Mouse (Mus musculus) limb, embryonic 12.5 days (tissue): ENCODE results near the gene Fam83g. TPM values are rescaled to one million over a fixed set of nuclear protein-coding genes. Genes with fewer than 3 reads are reported as not detected.

ENCODE experiments used
- ATAC-seq: fragments of 200-750 bp; cut with Nextera tagmentation; 2 replicates; pipeline ENCODE4 v1.8.0; 2017; ENCODE audit warnings: low read depth, moderate TSS enrichment; ENCODE audit not compliant: insufficient number of reproducible peaks, insufficient read depth, low FRiP score, low TSS enrichment
- H3K27ac ChIP-seq: fragments of 300-500 bp; sonication (generic); 2 replicates; pipeline ENCODE4 v1.5.1; 2016; ENCODE audit warnings: mild to moderate bottlenecking, moderate library complexity
- H3K27me3 ChIP-seq: fragments of 300-500 bp; sonication (generic); 2 replicates; pipeline ENCODE4 v1.6.1; 2016; ENCODE audit warnings: mild to moderate bottlenecking, moderate library complexity
- H3K36me3 ChIP-seq: fragments of 300-500 bp; sonication (generic); 2 replicates; pipeline ENCODE4 v1.6.1; 2016; ENCODE audit warnings: mild to moderate bottlenecking, moderate library complexity
- H3K4me1 ChIP-seq: fragments of 300-500 bp; sonication (generic); replicated peaks from 2 replicates; pipeline ENCODE4 v1.6.1; 2016
- H3K4me2 ChIP-seq: fragments of 300-500 bp; sonication (generic); 2 replicates; pipeline ENCODE4 v1.6.1; 2016; ENCODE audit warnings: mild to moderate bottlenecking, moderate library complexity
- H3K4me3 ChIP-seq: fragments of 300-500 bp; sonication (generic); replicated peaks from 2 replicates; pipeline ENCODE4 v1.5.1; 2016; ENCODE audit warnings: mild to moderate bottlenecking
- H3K9ac ChIP-seq: fragments of 300-500 bp; sonication (generic); replicated peaks from 2 replicates; pipeline ENCODE4 v1.6.1; 2016; ENCODE audit warnings: mild to moderate bottlenecking, moderate library complexity
- H3K9me3 ChIP-seq: fragments of 300-500 bp; sonication (generic); 2 replicates; pipeline ENCODE4 v1.6.1; 2016; ENCODE audit warnings: mild to moderate bottlenecking, moderate library complexity
- WGBS: fragments of 180-500 bp; shearing (Covaris S2); methylation state at CpG from one replicate; pipeline ENCODE4 v1.1.7; 2016; 5-methylcytosine and 5-hydroxymethylcytosine counted together
- polyA plus RNA-seq: library from polyadenylated mRNA; unstranded; fragments of >200 nt; fragmentation: Nextera tagmentation; extraction: Ambion mirVana; gene quantifications from 2 replicates; pipeline ENCODE4 v1.2.1, GENCODE M21; 2016

The Fam83g gene
- polyA plus RNA-seq, 1 experiment from 2014 or later = 2.6 TPM

DNA sequence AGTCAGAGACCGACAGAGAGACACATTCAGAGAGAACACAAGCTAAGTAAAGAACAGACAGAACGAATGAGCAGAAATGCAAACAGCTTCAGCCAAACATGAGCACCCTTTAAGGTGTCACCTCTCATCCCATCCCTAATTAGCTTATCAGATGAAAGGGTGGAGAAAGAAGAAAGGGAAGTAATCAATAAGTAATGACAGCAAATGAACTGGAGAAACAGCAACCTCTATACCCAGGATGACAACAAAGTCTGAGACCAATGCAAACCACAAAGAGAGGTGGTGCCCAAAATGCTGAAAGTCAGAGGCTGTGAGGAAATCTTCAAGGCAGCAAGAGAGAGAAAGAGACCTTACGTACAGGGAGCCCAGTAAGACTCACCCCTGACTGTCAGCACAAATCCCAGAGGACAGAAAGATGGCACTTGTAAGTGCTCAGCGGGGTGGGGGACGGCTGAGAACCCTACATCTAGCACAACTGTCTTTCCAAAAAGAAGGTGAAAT, 38.5 kb upstream of the Fam83g start:
- Histone ChIP-seq H3K9me3 (no peaks in the 10 kb centered on the region), H3K4me1 (no peaks in the 10 kb centered on the region), H3K4me2 (no peak overlapping the region), H3K27me3 (no peaks in the 10 kb centered on the region), H3K9ac (no peak overlapping the region), H3K27ac (no peak overlapping the region), H3K4me3 (no peak overlapping the region), H3K36me3 (no peaks in the 10 kb centered on the region)
- 61% methylated on average over 5 of the region's 5 CpGs for WGBS
- ATAC-seq = no peak

DNA sequence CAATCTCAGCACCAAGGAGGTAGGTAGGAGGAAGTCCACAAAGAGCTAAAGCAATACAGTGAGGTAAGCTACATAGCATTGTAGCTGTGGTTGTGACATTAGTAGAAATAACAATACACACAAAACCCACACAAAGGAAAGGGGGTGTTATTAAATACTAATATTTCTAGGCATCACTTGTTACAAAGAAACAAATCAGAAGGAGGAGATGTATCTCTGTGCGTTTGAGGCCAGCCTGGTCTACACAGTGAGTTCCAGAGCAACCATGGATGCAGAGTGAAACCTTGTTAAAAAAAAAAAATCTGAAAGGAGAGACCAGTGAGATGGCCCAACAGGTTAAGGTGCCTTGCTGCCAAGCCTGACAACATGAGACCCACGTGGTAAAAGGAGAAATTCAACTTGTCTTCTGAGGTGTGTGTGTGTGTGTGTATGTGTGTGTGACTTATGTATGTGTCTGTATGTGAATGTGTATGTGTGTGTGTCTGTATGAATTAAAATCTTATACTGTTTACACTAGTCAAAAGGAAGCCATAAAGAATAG, 37.3 kb upstream of the Fam83g start:
- H3K9me3 ChIP-seq = no peaks in the 10 kb centered on the region
- no peak overlapping the region for H3K4me2 ChIP-seq
- 63% methylated on average over 2 of the region's 2 CpGs for WGBS
- no peak overlapping the region for H3K9ac ChIP-seq
- H3K4me1 ChIP-seq = no peaks in the 10 kb centered on the region
- H3K4me3 ChIP-seq = no peak overlapping the region
- ATAC-seq = no peak
- H3K27me3 ChIP-seq = no peaks in the 10 kb centered on the region
- no peaks in the 10 kb centered on the region for H3K36me3 ChIP-seq
- no peak overlapping the region for H3K27ac ChIP-seq

DNA sequence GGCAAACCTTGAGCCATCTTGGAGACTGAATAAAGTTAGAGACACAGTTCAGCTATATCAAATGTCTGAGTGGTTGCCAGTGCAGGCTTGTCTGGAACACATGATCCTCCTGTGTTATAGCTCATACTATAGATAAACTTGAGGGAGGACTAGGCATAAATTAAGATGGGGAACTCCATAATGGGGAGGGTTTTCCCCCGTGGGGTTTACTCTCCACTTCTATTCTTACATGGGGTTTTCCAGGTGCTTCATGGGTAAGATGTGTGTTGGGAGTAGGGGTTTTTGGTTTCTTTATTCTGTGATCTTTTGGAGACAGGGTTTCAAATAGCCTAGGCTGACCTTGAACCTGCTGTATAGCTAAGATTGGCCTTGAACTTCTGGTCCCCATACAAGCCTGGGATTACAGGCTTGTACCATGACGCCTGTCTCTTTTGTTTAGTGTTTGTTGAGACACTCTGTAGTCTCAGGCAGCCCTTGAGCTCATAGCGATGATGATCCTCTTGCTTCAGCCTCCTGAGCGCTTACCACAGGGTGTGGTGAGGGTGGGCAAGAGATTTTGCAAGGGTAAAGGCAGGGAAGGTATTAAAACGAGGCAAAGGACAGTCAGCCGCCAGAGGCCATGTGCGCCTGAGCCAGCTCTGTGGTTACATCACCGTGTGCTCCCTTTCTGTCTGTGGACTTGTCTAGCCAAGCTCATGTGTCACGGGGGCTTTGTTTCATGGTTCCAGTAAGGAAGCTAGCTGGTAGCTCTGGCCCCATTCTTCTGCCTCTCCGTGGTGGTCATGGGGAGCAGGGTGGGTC, 36.6 kb upstream of the Fam83g start:
- WGBS = 79% methylated on average over 10 of the region's 10 CpGs
- H3K9me3 ChIP-seq = no peaks in the 10 kb centered on the region
- H3K4me2 ChIP-seq = no peak overlapping the region
- H3K36me3 ChIP-seq = no peaks in the 10 kb centered on the region
- H3K27me3 ChIP-seq = no peaks in the 10 kb centered on the region
- no peak overlapping the region for H3K9ac ChIP-seq
- no peak for ATAC-seq
- H3K4me1 ChIP-seq = no peaks in the 10 kb centered on the region
- H3K27ac ChIP-seq = no peak overlapping the region
- no peak overlapping the region for H3K4me3 ChIP-seq

DNA sequence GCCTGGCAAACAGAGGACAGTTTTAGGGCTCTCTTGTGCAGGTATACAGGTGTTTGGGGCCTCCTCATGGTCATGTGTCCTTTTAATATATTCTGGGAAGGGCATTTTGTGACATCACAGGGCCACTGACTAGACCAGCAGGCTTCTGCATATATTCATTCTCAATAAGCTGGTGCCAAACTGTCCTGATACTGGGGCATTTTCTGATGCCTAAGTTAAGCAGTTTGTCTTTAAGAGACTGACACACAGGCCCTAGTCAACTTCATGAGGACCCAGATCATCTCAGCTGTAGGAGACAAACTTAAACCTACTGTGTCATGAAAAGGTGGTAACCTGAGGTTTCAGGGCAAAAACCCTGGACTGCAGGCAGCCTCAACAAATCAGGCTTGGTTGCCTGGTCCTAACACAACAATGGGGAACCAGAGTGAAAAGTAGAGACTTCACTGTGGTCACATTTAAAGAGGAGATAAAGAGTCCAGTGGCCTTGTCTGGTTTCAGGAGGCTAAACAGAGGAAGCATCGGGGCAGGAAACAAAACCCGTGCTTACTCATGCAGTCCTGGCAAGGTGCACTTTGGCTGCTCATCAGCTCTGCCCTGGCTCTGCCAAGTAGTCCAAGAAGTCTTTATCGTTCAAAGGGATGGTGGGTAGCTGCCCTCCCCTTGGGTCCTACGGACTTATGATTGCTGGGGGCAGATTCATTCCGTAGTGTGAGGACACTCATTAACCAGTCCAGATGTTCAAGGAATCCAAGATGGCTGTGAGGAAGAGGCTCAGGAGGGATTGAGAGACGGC, 35.7 kb upstream of the Fam83g start:
- Histone ChIP-seq H3K27ac (no peak overlapping the region), H3K4me3 (no peak overlapping the region), H3K4me1 (no peaks in the 10 kb centered on the region), H3K9ac (no peak overlapping the region), H3K36me3 (no peaks in the 10 kb centered on the region), H3K9me3 (no peaks in the 10 kb centered on the region), H3K4me2 (no peak overlapping the region), H3K27me3 (no peaks in the 10 kb centered on the region)
- no peak for ATAC-seq
- WGBS = 81% methylated on average over 6 of the region's 6 CpGs

DNA sequence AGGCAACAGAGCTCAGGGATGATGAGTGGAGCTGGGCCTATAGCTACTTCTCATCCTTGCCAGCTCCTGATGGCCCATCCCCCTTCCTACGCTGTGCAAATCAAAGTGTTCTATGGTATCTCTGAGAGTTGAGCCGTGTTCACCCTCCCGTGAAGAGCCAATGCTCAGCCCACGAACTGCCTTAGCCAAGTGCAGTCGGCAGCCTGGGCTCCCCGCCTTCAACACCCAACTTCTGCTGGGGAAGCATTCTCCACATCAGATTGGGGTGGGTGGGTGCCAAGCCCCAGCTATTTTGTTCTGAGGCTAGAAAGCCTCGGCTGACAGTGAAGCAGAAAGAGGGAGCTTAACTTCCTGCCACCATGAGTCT, 35.2 kb upstream of the Fam83g start:
- H3K4me3 ChIP-seq = no peak overlapping the region
- WGBS = 87% methylated on average over 7 of the region's 7 CpGs

DNA sequence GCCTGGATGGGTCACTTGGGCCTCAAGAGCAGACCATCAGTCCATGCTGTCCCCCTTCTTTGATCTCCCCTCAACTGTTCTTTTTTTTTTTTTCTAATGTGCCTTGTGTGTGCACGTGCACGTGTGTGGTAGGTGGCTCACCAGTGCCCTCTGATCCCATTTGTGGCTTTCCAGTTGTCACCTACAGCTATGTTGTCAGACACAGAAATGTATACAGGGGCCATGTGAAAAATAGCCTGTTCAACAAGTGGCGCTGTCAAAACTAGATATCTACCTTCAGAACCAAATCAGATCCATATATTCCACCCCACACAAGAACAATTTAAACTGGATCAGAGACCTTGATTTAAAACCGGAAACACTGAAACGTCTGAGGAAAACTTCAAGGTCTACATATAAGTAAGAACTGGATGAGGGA, 34.7 kb upstream of the Fam83g start:
- WGBS = 88% methylated on average over 5 of the region's 5 CpGs
- H3K36me3 ChIP-seq = no peaks in the 10 kb centered on the region
- H3K27me3 ChIP-seq = no peaks in the 10 kb centered on the region
- no peaks in the 10 kb centered on the region for H3K4me1 ChIP-seq
- no peak overlapping the region for H3K4me3 ChIP-seq
- H3K9ac ChIP-seq = no peak overlapping the region
- no peak overlapping the region for H3K27ac ChIP-seq
- H3K4me2 ChIP-seq = no peak overlapping the region
- no peak for ATAC-seq
- H3K9me3 ChIP-seq = no peaks in the 10 kb centered on the region

More for the DNA sequence above, 35.2 kb upstream of the Fam83g start:
- H3K9me3 ChIP-seq = no peaks in the 10 kb centered on the region
- no peak overlapping the region for H3K27ac ChIP-seq
- H3K4me2 ChIP-seq = no peak overlapping the region
- no peak for ATAC-seq
- H3K27me3 ChIP-seq = no peaks in the 10 kb centered on the region
- no peaks in the 10 kb centered on the region for H3K4me1 ChIP-seq
- no peaks in the 10 kb centered on the region for H3K36me3 ChIP-seq
- no peak overlapping the region for H3K9ac ChIP-seq

DNA sequence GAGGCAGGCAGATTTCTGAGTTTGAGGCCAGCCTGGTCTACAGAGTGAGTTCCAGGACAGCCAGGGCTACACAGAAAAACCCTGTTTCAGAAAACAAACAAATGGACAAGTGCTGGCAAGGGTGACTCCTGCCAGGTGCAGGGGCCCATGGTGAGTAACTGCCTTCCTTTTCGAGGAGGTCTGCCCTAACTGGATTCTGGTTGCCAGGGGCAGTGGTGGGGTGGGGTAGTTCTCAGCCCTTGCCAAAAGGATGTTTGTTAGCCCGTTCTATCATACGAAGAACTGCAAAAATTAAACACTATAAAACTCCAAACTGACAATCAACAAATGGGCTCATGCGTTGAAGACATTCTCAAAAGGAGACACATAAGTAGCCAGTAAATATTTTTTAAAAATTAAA, 34.3 kb upstream of the Fam83g start:
- H3K27me3 ChIP-seq = no peaks in the 10 kb centered on the region
- H3K27ac ChIP-seq = no peak overlapping the region
- H3K4me3 ChIP-seq = no peak overlapping the region
- no peaks in the 10 kb centered on the region for H3K9me3 ChIP-seq
- ATAC-seq = no peak
- H3K4me1 ChIP-seq = no peaks in the 10 kb centered on the region
- H3K9ac ChIP-seq = no peak overlapping the region
- no peaks in the 10 kb centered on the region for H3K36me3 ChIP-seq
- WGBS = 92% methylated on average over 4 of the region's 4 CpGs
- no peak overlapping the region for H3K4me2 ChIP-seq

DNA sequence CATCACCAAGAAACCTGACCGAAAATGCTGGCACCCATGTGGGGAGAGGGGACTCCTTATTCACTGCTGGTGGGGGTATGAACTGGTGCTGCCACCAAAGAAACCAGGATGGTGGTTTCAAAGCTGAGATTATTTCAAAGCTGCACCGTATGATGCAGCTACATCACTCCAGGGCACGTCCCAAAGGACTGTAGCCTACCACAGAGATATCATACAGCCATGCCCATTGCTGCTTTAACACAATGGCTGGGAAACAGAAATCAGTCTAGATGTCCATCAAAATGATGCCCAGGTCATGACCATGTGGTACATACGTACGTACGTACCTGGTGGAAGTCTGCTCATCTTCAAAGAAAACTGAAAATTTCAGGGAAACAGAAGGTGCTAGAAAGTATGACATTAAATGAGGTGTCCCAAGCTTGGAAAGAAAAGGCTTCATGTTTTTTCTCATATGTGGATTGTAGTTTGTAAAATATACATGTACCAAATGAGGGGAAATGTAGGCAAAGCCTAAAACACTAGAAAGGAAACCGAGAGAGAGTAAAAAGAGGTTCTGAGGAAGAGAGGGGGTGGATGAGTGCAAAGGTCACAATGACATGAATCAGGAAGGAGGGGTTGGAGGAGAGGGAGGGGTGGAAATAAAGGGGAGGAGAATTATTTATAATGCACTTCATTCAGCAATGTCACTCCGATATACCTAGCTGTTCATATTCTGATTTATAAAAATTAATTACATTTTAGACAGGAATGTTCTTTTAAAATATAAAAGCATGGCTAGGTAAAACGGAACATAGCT, 33.2 kb upstream of the Fam83g start:
- no peak overlapping the region for H3K4me2 ChIP-seq
- no peak for ATAC-seq
- no peaks in the 10 kb centered on the region for H3K36me3 ChIP-seq
- WGBS = 82% methylated on average over 9 of the region's 9 CpGs
- H3K4me1 ChIP-seq = no peaks in the 10 kb centered on the region
- H3K9ac ChIP-seq = no peak overlapping the region
- H3K4me3 ChIP-seq = no peak overlapping the region
- H3K9me3 ChIP-seq = no peaks in the 10 kb centered on the region
- no peak overlapping the region for H3K27ac ChIP-seq
- no peaks in the 10 kb centered on the region for H3K27me3 ChIP-seq

DNA sequence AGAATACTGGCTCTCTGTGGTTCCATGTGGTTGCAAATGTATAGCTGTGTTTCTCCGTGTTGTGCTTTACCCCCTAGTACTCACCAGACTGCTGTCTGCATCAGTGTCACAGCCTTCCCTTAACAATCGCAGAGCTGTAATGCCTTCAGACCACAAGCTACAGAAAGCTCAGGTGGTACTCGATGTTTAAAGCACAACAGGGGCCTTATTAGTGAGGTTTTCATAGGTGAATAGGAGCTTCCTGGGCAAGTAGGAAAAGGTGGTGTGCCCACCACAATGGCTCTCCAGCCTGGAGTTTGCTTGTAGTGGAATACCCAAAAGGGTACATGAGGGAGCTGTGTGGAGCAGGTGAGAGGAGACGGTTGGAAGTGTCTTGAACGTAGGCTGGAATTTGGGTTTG, 31.7 kb upstream of the Fam83g start:
- Histone ChIP-seq H3K27ac (no peak overlapping the region), H3K9me3 (no peaks in the 10 kb centered on the region), H3K9ac (no peak overlapping the region), H3K4me3 (no peak overlapping the region), H3K4me1 (no peaks in the 10 kb centered on the region), H3K36me3 (no peaks in the 10 kb centered on the region), H3K4me2 (no peak overlapping the region), H3K27me3 (no peaks in the 10 kb centered on the region)
- whole genome bisulfite sequencing = 89% methylated on average over 5 of the region's 5 CpGs
- ATAC-seq = no peak

DNA sequence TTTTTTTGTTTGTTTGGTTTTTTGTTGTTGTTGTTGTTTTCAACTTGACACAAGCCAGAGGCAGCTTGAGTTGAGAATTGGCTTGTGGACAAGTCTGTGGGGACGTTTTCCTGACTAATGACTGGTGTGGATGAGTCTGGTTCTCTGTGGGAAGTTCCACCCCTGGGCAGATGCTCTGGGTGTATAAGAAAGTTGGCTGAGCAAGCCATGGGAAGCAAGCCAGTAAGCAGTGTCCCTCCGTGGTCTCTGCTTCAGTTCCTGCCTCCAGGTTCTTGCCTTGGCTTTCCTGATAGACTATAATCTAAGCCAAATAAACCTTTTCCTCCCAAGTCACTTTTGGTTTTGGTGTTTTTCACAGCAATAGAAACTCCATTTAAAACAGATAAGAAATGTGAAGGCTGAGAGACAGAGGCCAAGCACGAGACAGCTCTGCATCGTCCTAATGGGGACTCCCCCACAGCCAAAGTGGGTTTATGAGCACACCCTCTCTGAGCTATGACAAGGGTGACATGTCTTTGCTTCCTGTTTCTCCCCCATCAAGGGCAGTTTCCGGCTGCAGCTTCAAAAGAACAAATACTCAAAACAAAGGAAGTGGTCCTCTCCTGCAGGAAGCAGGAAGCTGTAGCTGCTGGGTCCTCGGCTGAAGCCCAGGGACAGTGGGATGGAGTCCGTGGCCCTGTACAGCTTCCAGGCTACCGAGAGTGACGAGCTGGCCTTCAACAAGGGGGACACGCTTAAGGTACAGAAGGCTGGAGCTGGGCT, 31.0 kb upstream of the Fam83g start, which contains the start of gene Grap:
Grap (plus strand) TSS at position 580 of the 762 bp plus-strand sequence.
- Histone ChIP-seq H3K27me3 (no peaks in the 10 kb centered on the region), H3K9ac (no peak within 1 kb of the TSS), H3K9me3 (no peaks in the 10 kb centered on the region), H3K4me2 (no peak within 1 kb of the TSS), H3K4me1 (no peaks in the 10 kb centered on the region), H3K36me3 (no peaks in the 10 kb centered on the region), H3K27ac (no peak within 1 kb of the TSS), H3K4me3 (no peak within 1 kb of the TSS)
- no peak for ATAC-seq
- 63% methylated on average over 10 of the region's 10 CpGs for WGBS
